Mouse (Mus musculus) kidney, embryonic 14.5 days (tissue): ENCODE measurements around the gene Slc17a5. TPM values are rescaled to one million over a fixed set of nuclear protein-coding genes. Genes with fewer than 3 reads are reported as not detected.

Source experiments
- ATAC-seq: fragments of 200-750 bp; cut with Nextera tagmentation; 2 replicates; pipeline ENCODE4 v1.8.0; 2017; ENCODE audit warnings: moderate number of reproducible peaks, mild to moderate bottlenecking, moderate TSS enrichment, moderate library complexity; ENCODE audit not compliant: low FRiP score, low TSS enrichment
- H3K27ac ChIP-seq: fragments of 300-500 bp; sonication (generic); 2 replicates; pipeline ENCODE4 v1.5.1; 2014; ENCODE audit warnings: low read depth, mild to moderate bottlenecking, low read length, moderate library complexity, mixed read lengths
- H3K27me3 ChIP-seq: fragments of 300-500 bp; sonication (generic); 2 replicates; pipeline ENCODE4 v1.6.1; 2014; ENCODE audit warnings: mild to moderate bottlenecking, low read length; ENCODE audit not compliant: control insufficient read depth, insufficient read depth
- H3K36me3 ChIP-seq: fragments of 300-500 bp; sonication (generic); 2 replicates; pipeline ENCODE4 v1.6.1; 2014; ENCODE audit warnings: low read length, mixed read lengths; ENCODE audit not compliant: control insufficient read depth, insufficient read depth
- H3K4me1 ChIP-seq: fragments of 300-500 bp; sonication (generic); 2 replicates; pipeline ENCODE4 v1.6.1; 2014; ENCODE audit warnings: low read length, mixed read lengths; ENCODE audit not compliant: control insufficient read depth, insufficient read depth
- H3K4me2 ChIP-seq: fragments of 300-500 bp; sonication (generic); replicated peaks from 2 replicates; pipeline ENCODE4 v1.6.1; 2014; ENCODE audit warnings: low read depth, mild to moderate bottlenecking, low read length
- H3K4me3 ChIP-seq: fragments of 300-500 bp; sonication (generic); 2 replicates; pipeline ENCODE4 v1.5.1; 2014; ENCODE audit warnings: mild to moderate bottlenecking, low read length
- H3K9ac ChIP-seq: fragments of 300-500 bp; sonication (generic); 2 replicates; pipeline ENCODE4 v1.6.1; 2014; ENCODE audit warnings: low read depth, mild to moderate bottlenecking, low read length, moderate library complexity
- H3K9me3 ChIP-seq: fragments of 300-500 bp; sonication (generic); 2 replicates; pipeline ENCODE4 v1.6.1; 2016; ENCODE audit warnings: low read length; ENCODE audit not compliant: control insufficient read depth
- WGBS: fragments of 180-500 bp; shearing (Covaris S2); extraction: QIAGEN DNeasy Blood & Tissue Kit; methylation state at CpG from one replicate; pipeline ENCODE4 v1.1.7; 2014; 5-methylcytosine and 5-hydroxymethylcytosine counted together
- polyA plus RNA-seq: library from polyadenylated mRNA; unstranded; fragments of >200 nt; fragmentation: Nextera tagmentation; extraction: Ambion mirVana; gene quantifications from 2 replicates; pipeline ENCODE4 v1.2.1, GENCODE M21; 2014

The Slc17a5 gene
- 9.9 and 16.9 TPM in 2 replicates for polyA plus RNA-seq

- Histone ChIP-seq H3K36me3 (no peaks in the 10 kb centered on the region; the same call in 1 of the 2 replicates), H3K4me3 (peak within 1 kb of the TSS; percentile 56), H3K27me3 (no peaks in the 10 kb centered on the region), H3K4me1 (0 out of 2 replicates have a peak, but pooled peaks cover 6% of the 10 kb centered on the region), H3K27ac (peak within 1 kb of the TSS; percentile 68; the same call in 1 of the 2 replicates), H3K9me3 (no peaks in the 10 kb centered on the region), H3K9ac (peak within 1 kb of the TSS; percentile 57), H3K4me2 (peak within 1 kb of the TSS; percentile 61)
- under 1% methylated on average over 27 of the region's 27 CpGs for WGBS
- peak; percentile 98 for ATAC-seq
Measured at GRCm38 (mm10) chr9:78587914-78588313, at the start of gene Slc17a5. Gene Slc17a5 (minus strand): TSS chr9:78588041.

- Histone ChIP-seq H3K4me3 (no peak overlapping the region), H3K27ac (no peak overlapping the region), H3K36me3 (no peaks in the 10 kb centered on the region), H3K9ac (no peak overlapping the region), H3K9me3 (no peaks in the 10 kb centered on the region), H3K27me3 (no peaks in the 10 kb centered on the region), H3K4me1 (no peaks in the 10 kb centered on the region), H3K4me2 (no peak overlapping the region)
- ATAC-seq: no peak
- WGBS: 94% methylated on average over 3 of the region's 3 CpGs
Measured at GRCm38 (mm10) chr9:78633976-78634375, 46.1 kb upstream of the Slc17a5 start.

GRCm38 (mm10) chr9:78631755-78632434, 44.1 kb upstream of the Slc17a5 start:
- no peak overlapping the region for H3K4me3 ChIP-seq
- no peaks in the 10 kb centered on the region for H3K36me3 ChIP-seq
- H3K9me3 ChIP-seq: no peaks in the 10 kb centered on the region
- H3K9ac ChIP-seq: no peak overlapping the region
- H3K4me1 ChIP-seq: no peaks in the 10 kb centered on the region
- no peak for ATAC-seq
- H3K27me3 ChIP-seq: no peaks in the 10 kb centered on the region
- WGBS: 78% methylated on average over 6 of the region's 6 CpGs
- H3K27ac ChIP-seq: no peak overlapping the region
- H3K4me2 ChIP-seq: no peak overlapping the region

- WGBS: 55% methylated on average over 6 of the region's 6 CpGs
- Histone ChIP-seq H3K27me3 (no peaks in the 10 kb centered on the region), H3K4me2 (0 out of 2 replicates have a peak overlapping the region, but pooled peaks have one; percentile 3), H3K9ac (no peak overlapping the region), H3K27ac (no peak overlapping the region), H3K4me3 (no peak overlapping the region), H3K36me3 (no peaks in the 10 kb centered on the region), H3K4me1 (no peaks in the 10 kb centered on the region), H3K9me3 (no peaks in the 10 kb centered on the region)
- ATAC-seq: no peak
Measured at GRCm38 (mm10) chr9:78629991-78630390, 42.1 kb upstream of the Slc17a5 start.

- no peaks in the 10 kb centered on the region for H3K36me3 ChIP-seq
- H3K27me3 ChIP-seq: no peaks in the 10 kb centered on the region
- H3K4me2 ChIP-seq: no peak overlapping the region
- H3K27ac ChIP-seq: no peak overlapping the region
- H3K9me3 ChIP-seq: no peaks in the 10 kb centered on the region
- WGBS: 80% methylated on average over 10 of the region's 10 CpGs
- ATAC-seq: no peak
- H3K4me1 ChIP-seq: no peaks in the 10 kb centered on the region
- no peak overlapping the region for H3K9ac ChIP-seq
- H3K4me3 ChIP-seq: no peak overlapping the region
Measured at GRCm38 (mm10) chr9:78623301-78623747, 35.5 kb upstream of the Slc17a5 start.

GRCm38 (mm10) chr9:78619285-78619684, 31.4 kb upstream of the Slc17a5 start:
- H3K4me1 ChIP-seq: no peaks in the 10 kb centered on the region
- no peaks in the 10 kb centered on the region for H3K9me3 ChIP-seq
- no peak overlapping the region for H3K4me3 ChIP-seq
- no peak overlapping the region; the same call in 1 of the 2 replicates for H3K27ac ChIP-seq
- 78% methylated on average over 9 of the region's 9 CpGs for WGBS
- no peaks in the 10 kb centered on the region for H3K36me3 ChIP-seq
- no peak for ATAC-seq
- peaks cover 6% of the 10 kb centered on the region for H3K27me3 ChIP-seq
- no peak overlapping the region for H3K4me2 ChIP-seq
- H3K9ac ChIP-seq: no peak overlapping the region

GRCm38 (mm10) chr9:78615401-78616021, 27.7 kb upstream of the Slc17a5 start, which contains the start of gene Cd109:
Gene Cd109 (plus strand): TSS chr9:78615546.
- peak within 1 kb of the TSS; percentile 58 for H3K9ac ChIP-seq
- H3K4me2 ChIP-seq: peak within 1 kb of the TSS; percentile 98
- WGBS: under 1% methylated on average over 42 of the region's 43 CpGs
- no peaks in the 10 kb centered on the region for H3K4me1 ChIP-seq
- no peaks in the 10 kb centered on the region for H3K36me3 ChIP-seq
- peak; percentile 82 for ATAC-seq
- H3K4me3 ChIP-seq: peak within 1 kb of the TSS; percentile 68
- no peak within 1 kb of the TSS for H3K27ac ChIP-seq
- H3K27me3 ChIP-seq: peaks cover 10% of the 10 kb centered on the region
- no peaks in the 10 kb centered on the region for H3K9me3 ChIP-seq

- ATAC-seq: no peak
Measured at GRCm38 (mm10) chr9:78614201-78614600, 26.4 kb upstream of the Slc17a5 start.

More at GRCm38 (mm10) chr9:78614201-78614600, 26.4 kb upstream of the Slc17a5 start:
- H3K9me3 ChIP-seq: no peaks in the 10 kb centered on the region
- peaks cover 10% of the 10 kb centered on the region for H3K27me3 ChIP-seq
- 52% methylated on average over 6 of the region's 6 CpGs for WGBS
- H3K27ac ChIP-seq: no peak overlapping the region
- H3K4me2 ChIP-seq: no peak overlapping the region
- H3K36me3 ChIP-seq: no peaks in the 10 kb centered on the region
- no peak overlapping the region for H3K4me3 ChIP-seq
- H3K9ac ChIP-seq: no peak overlapping the region
- no peaks in the 10 kb centered on the region for H3K4me1 ChIP-seq
